Mouse (Mus musculus) leukemia stem cell, adult 10-12 weeks (primary cell): ENCODE results near the gene Gm28042. TPM values are rescaled to one million over a fixed set of nuclear protein-coding genes. Genes with fewer than 3 reads are reported as not detected.

Experiments used
- polyA plus RNA-seq: library from polyadenylated mRNA; stranded (reverse); fragments of >175 nt; gene quantifications from 2 replicates; pipeline ENCODE4 v1.2.3, GENCODE M21; 2012; ENCODE audit warnings: low replicate concordance

Gene Gm28042
- 1.5 and 1.8 TPM in 2 replicates for polyA plus RNA-seq

GRCm38 (mm10) chr2:120026984-120027949 lies at the start of gene Gm28042, which contains the start of gene Jmjd7:
TSS of gene Gm28042 (plus strand) at chr2:120027493.
TSS of gene Jmjd7 (plus strand) at chr2:120027483.

GRCm38 (mm10) chr2:120032726-120033467 lies 5.6 kb downstream of the Gm28042 start, which contains the start of gene Pla2g4b:
TSS of gene Pla2g4b (plus strand) at chr2:120033417.

Other genes with a start within 250 kb of the Gm28042 start
- 9.6 and 36.8 TPM in 2 replicates for gene Rpap1, start 240.0 kb upstream of the Gm28042 start, polyA plus RNA-seq
- gene Tyro3, start 229.8 kb upstream of the Gm28042 start, polyA plus RNA-seq: 0.19 and 0.57 TPM in 2 replicates
- 0.74 and 3.2 TPM in 2 replicates for gene Mga, start 130.3 kb upstream of the Gm28042 start, polyA plus RNA-seq
- 2.0 and 4.4 TPM in 2 replicates for gene Mapkbp1, start 54.8 kb upstream of the Gm28042 start, polyA plus RNA-seq
- 7.1 and 7.6 TPM in 2 replicates for gene Jmjd7, start within 50 bp of the Gm28042 start, polyA plus RNA-seq
- 6.9 and 15.0 TPM in 2 replicates for gene Pla2g4b, start 5.9 kb downstream of the Gm28042 start, polyA plus RNA-seq
- 19.0 and 44.4 TPM in 2 replicates for gene Ehd4, start 127.1 kb downstream of the Gm28042 start, polyA plus RNA-seq
- gene Pla2g4e, start 217.8 kb downstream of the Gm28042 start, polyA plus RNA-seq: 0.05 TPM in 1 of 2 replicates, not detected in the other